Mouse (Mus musculus): Measurements from ENCODE around the gene Ggnbp2.

The Ggnbp2 gene

DNA sequence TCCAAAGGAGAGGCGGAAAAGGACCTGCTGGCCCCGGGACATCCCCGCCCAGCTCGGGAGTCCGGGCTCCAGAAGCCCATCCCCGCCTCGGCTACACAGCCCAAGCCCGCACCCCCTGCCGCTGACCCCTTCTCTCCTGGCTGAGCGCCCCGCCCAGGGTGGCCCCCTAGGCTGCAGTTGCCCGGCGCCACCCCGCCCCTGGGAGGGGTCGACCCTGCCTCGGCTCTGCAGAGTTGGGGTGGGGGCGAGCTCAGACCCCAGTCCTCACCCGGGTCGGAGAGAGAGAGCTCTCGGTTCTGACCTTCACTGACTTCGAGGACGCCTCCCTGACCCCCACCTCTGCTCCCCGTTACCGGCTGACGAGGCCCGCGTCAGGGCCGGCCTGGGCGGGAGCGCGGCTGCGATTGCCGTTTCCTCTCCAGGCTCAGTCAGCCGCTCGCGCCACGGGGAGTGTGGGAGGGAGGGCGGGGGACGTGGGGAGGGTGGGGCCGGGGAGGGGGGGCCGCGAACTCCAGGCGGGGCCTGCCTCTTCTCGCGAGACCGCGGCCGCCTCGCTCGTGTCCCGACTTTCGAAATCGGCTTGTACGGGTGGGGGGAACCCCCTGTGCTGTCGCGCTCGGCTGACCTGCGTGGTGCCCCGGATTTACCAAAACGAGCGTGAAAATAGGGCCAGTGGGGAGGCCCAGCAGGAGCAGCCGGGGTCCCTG is at the start of gene Ggnbp2:
TSS of gene Ggnbp2 (minus strand) at position 481 of the 707 bp plus-strand sequence.
- DNase-seq = peak; percentile 95

- DNase-seq = no peak
Observed at GRCm38 (mm10) chr11:84919951-84920350, 49.3 kb upstream of the Ggnbp2 start.

DNA sequence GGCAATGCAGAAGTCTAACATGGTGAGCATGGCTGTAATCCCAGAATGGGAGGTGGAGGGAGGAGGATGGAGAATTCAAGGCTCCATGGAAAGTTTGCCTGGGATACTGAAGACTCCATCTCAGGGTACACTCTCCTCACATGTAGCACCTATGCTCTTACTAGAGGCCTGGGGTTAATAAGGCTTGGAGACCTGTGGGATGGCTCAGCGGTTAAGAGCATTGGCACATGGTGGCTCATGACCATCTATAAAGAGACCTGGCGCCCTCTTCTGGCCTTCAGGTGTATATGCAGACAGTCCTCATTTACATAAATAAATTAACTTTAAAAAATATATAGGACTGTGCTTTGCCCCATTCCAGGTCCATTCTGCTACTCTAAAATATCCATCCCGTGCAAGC is 48.7 kb upstream of the Ggnbp2 start:
- peak; percentile 74 to 77 for DNase-seq

DNA sequence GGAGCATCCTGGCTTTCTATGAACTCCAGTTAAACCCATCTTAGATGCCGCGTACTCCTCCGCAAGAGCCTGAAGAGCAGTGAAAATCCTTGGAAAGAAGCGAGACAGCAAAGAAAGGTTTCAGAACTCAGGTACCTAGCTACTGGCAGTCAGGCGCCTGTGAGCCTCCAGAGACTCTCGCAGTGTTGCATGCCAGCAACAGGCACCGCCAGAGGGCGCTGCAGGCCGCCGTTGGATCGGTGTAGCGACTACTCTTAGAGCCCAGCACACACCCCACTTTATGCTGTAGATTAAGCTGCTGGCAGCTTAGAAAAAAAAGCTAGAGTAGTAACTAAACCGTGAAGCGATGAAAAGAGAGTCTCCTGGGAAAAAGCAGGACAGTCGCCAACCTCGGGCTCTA is 47.8 kb upstream of the Ggnbp2 start:
- DNase-seq = peak; percentile 91

DNA sequence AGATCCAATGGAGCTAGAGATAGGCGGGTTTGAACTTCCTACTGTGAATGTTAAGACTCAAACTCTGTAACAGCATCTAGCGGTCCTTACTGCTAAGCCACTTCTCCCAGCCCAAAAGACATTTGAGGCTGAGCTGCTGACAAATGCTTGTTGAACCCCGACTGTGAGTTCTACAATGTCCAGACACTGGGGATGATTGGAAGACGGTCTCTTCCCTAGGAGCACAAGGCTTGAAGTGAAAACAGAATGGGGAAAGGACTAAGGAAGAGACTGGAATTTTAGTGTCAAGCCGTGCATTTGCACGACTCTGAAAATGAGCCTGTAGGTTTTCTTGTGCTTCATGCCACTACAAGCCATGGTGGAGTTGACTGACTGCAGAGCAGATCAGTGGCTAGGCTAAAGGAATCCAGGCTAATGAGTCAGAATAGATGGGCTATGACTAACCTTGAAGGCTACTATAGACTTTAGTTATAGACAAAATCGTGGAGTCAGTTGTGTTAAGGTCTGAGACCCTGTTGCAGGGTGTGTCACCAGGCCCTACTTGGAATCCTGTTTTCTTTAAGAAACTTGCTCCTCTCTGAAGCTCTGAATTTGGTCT is 46.2 kb upstream of the Ggnbp2 start:
- DNase-seq = no peak

DNA sequence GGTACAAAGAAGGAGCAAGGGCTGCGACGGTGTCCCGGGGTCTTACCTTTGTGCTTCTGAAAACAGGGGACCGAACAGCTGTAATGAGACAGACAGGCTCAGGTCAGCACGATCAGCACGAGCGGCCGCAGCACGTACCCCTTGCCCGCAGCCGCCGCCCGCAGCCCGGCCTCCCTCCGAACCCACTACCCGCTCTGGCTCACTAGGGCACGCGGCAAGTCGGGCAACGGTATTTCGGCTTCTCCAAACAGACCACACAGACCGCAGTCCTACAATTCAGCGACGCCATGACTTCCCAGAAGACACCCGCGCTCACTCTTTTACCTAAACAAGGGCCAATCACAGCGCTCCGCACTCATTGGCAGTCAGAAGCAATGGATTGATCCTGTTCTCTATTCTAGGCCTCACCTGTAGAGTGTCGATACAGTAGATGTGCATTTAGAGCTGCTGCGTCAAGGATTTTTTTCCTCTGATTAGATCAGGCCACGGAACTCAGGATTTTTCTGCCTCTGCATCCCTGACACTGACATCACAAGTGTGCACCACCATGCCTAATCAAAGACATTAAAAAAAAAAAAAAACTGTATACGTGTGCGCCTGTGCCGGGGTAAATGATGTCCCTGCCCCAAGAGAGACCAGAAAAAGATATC is 45.6 kb upstream of the Ggnbp2 start, which contains the start of gene Znhit3:
TSS of gene Znhit3 (minus strand) at position 314 of the 650 bp plus-strand sequence.
- DNase-seq = peak; percentile 78 to 79

- DNase-seq = peak; percentile 6 to 10
Observed at GRCm38 (mm10) chr11:84914673-84915072, 44.1 kb upstream of the Ggnbp2 start.

DNA sequence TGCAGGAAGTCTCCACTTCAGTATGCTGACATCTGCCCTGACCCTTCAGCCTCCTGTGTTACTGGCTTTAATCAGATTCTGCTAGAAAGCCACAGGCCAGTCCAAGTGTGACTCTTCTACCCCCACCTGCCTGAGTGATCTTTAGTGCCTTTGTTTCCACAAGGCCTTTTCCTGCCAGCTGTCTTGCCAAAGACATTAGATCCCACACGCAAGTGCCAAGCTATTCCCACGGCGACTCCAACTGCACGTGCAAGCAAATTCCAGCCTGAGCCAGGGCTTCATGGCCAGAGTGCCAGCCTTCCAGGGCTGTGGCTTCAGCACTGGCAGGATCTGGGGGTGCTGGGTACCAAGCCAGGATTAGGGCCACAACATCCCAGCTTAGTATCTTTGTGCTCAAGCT is 39.8 kb upstream of the Ggnbp2 start:
- DNase-seq = no peak

GRCm38 (mm10) chr11:84908480-84908879 is 37.9 kb upstream of the Ggnbp2 start:
- no peak for DNase-seq

DNA sequence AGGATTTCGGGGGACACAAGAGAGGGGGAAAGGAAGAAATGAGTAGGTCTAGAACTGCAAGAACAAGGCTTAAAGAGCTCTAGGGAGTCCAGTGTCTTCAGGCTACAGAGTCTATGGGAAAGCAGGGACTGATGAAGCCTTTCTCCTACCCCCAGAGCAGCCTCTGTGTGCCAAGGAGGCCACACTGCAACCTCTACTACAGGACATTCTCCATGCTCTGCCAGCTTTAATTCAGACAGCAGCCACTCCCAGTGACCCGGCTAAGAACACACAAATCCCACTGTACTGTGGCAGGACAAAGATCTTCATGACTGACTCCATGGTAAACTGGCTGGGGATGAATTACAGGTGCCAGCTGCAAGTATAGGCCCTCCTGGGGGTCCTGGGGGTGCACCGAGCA is 36.5 kb upstream of the Ggnbp2 start:
- DNase-seq = no peak

DNA sequence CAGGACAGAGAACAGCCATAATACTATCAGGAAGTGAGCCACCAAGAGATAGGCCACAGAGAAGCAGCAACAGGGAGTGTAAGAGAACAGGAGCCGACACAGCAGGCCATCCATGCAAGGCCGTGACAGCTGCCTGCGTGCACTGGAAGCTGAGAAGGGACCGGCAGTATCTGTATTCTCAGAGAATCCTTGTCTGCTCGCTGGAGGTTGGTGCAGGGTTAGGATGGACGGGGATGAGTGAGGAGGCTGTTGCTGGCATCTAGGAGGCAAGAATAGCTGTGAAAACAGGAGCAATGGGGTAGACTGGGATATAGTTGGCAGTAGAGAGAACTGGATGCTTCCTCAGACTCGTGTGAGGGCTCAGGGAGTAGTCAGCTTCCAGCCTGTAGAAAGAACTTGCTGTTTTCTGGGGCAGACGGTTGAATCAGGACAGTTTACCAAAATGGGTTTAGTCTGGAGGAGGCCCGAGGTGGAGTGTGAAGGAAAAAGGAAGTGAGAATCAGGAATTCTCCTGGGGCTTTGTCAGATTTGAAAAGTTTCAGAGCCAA is 34.1 kb upstream of the Ggnbp2 start:
- DNase-seq = no peak

DNA sequence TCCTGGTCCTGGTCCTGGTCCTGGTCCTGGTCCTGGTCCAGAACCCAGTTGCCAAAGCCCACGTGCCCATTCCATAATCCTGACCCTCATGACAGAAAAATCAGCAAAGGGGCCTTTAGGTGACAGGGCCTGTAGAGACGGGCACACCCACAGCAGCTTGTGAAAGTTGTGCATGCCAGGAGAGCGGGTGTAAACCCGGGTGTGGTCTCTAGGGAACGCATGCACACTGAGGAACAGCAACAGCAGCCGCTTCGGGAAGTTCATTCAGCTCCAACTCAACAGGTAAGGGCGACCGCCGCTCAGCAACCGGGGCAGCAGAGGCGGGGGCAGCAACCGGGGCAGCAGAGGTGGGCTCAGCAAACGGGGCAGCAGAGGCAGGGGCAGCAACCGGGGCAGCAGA is 22.5 kb upstream of the Ggnbp2 start:
- no peak for DNase-seq

DNA sequence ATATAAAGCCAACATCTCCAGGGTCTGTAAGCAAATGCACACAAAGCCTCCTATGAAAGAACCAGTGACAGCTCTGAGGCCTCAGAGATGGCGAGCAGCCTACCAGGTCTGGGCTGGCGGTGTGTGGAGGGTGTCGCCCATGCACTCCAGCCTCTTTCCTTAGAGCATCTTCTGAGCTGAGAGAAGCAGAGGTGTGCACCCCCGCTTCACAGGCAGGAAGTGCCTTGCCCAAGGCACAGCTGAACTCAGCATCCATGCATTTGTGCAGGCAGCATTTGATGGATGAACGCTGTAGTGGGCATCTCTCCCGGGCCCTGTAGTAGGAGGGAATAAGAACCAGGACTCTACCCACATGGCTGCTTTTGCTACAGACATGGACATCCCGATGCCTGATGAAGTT is 21.1 kb upstream of the Ggnbp2 start:
- DNase-seq = no peak

DNA sequence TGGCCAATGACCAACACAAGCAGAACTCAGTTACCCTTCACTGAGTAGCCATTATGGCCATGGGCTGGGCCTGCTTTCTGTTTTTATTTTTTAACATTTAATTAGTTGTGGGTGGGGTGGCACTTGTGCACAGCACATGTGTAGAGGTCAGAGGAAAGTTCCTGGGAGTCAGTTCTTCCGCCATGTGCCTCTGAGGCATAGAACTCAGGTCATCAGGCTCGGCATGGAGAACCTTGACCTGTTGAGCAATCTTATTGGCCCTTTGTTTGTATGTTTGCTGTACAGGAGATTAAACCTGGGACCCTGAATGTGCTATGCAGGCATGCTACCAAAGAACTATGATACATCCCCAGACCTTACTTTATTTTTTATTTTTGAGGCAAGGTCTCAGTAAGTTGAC is 18.9 kb upstream of the Ggnbp2 start:
- no peak for DNase-seq

DNA sequence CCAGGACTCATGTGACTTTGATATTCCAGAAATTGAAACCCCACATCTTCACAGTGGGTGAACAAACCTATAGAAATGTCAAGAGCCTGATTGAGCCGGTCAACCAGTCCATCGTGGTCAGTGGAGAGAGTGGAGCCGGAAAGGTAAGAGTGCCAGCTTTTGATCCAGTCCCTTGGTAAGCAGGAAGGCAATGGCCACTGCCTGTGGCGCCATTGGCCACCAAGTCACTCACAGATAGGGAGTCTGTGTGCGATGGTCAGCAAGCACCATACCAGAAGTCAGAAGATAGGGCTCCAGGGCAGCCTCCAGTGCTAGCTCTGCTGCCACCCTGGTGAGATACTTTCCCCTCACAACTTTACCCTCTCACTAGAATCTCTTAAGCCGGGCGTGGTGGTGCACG is 17.4 kb upstream of the Ggnbp2 start:
- DNase-seq = no peak

- no peak for DNase-seq
Observed at GRCm38 (mm10) chr11:84886767-84887511, 16.3 kb upstream of the Ggnbp2 start.

GRCm38 (mm10) chr11:84886236-84886635 is 15.6 kb upstream of the Ggnbp2 start:
- no peak for DNase-seq

DNA sequence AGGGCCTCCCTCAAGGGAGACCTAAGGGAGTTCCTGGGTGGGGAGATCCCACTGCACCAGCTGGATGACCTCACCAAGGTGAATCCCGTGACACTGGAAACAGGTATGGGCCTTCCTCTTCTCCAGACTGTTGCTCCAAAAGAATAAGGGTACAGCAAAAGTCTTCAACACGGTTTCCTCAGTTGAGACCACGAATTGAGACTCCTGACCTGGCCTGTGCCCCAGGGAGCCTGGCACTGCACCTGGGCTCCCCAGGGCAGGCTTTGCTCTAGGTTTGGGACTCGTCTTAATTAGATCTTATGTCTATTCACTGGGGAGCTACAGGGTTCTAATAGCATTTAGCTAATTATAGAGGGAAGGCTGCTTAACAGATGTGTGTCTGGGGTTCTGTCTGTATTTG is 14.6 kb upstream of the Ggnbp2 start:
- no peak for DNase-seq

GRCm38 (mm10) chr11:84882346-84882745 is 11.7 kb upstream of the Ggnbp2 start:
- DNase-seq = no peak

- DNase-seq = no peak
Observed at GRCm38 (mm10) chr11:84880971-84881370, 10.4 kb upstream of the Ggnbp2 start.

DNA sequence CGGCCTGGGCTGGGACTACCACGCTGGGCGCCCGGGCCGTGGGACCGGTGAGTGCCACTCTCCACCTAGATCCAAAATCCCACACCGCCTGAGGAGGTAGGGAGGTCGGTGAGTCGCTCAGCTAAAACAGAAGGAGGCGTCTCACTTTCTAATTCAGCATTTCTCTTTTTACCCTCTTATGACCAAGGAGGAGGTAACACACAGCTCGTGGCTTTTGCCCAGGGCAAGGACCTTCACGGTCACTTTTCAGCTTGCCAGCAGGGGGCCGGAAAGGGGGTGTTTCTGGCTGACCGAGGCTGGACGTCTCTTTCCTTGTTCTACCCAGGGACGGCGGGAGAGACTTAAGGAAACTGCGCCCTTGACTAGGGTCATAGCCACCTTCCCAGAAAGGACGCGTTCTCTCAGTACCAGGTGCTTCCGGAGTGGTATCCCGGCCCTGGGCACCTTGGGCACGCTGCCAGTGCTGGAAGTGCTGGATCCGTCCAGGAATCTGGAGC is 9.9 kb upstream of the Ggnbp2 start:
- peak; percentile 36 to 44 for DNase-seq

- DNase-seq = peak; percentile 79 to 81
Observed at GRCm38 (mm10) chr11:84879772-84880464, 9.3 kb upstream of the Ggnbp2 start, which contains the start of the genes Myo19 and Pigw. Myo19 (plus strand) TSS chr11:84880148. Pigw (minus strand) TSS chr11:84880285.

All from B cell, adult 2 months (primary cell).